Mouse (Mus musculus): ENCODE results near the gene Vmo1. TPM values are rescaled to one million over a fixed set of nuclear protein-coding genes. Genes with fewer than 3 reads are reported as not detected.
"Not testable (repeated sequence)": the region's sequence is repeated elsewhere in the genome, so short reads cannot be mapped to it uniquely, and the experiment has no call there.

Vmo1 gene
- polyA plus RNA-seq, 1 experiment = not detected

- Histone ChIP-seq H3K27me3 (replicated peaks) (peaks cover 41% of the 10 kb centered on the region), H3K4me3 (replicated peaks) (peak overlapping the region; percentile 57), H3K9me3 (no peaks in the 10 kb centered on the region), H3K36me3 (replicated peaks; ENCODE audit: low read length) (no peaks in the 10 kb centered on the region), H3K4me1 (peaks cover 32% of the 10 kb centered on the region)
- no peak for TF ChIP-seq FLI1 (IDR thresholded peaks at IDR 0.05; ENCODE audit: low read length)
- TF ChIP-seq GATA1 (IDR thresholded peaks at IDR 0.05; ENCODE audit: borderline replicate concordance, low read length) = no peak
Observed at GRCm38 (mm10) chr11:70506385-70506784, 8.0 kb downstream of the Vmo1 start.

- no peak within 1 kb of the TSS for H3K4me3 ChIP-seq (replicated peaks)
- H3K27me3 ChIP-seq (replicated peaks) = peaks cover 32% of the 10 kb centered on the region
- TF ChIP-seq GATA1 (IDR thresholded peaks at IDR 0.05; ENCODE audit: borderline replicate concordance, low read length) = no peak
- TF ChIP-seq FLI1 (IDR thresholded peaks at IDR 0.05; ENCODE audit: low read length) = no peak
- peaks cover 26% of the 10 kb centered on the region for H3K4me1 ChIP-seq
- H3K36me3 ChIP-seq (replicated peaks; ENCODE audit: low read length) = no peaks in the 10 kb centered on the region
- no peaks in the 10 kb centered on the region for H3K9me3 ChIP-seq
Observed at GRCm38 (mm10) chr11:70504970-70505369, 9.4 kb downstream of the Vmo1 start, which contains the start of gene Tm4sf5. Gene Tm4sf5, plus strand, starts transcription at chr11:70505244.

- Histone ChIP-seq H3K4me3 (replicated peaks) (no peak overlapping the region), H3K36me3 (replicated peaks; ENCODE audit: low read length) (no peaks in the 10 kb centered on the region), H3K4me1 (peaks cover 25% of the 10 kb centered on the region), H3K27me3 (replicated peaks) (peaks cover 14% of the 10 kb centered on the region), H3K9me3 (no peaks in the 10 kb centered on the region)
- TF ChIP-seq FLI1 (IDR thresholded peaks at IDR 0.05; ENCODE audit: low read length) (no peak), GATA1 (IDR thresholded peaks at IDR 0.05; ENCODE audit: borderline replicate concordance, low read length) (no peak)
Observed at GRCm38 (mm10) chr11:70502018-70502417, 12.4 kb downstream of the Vmo1 start.

GRCm38 (mm10) chr11:70500476-70500812 is 14.0 kb downstream of the Vmo1 start:
- no peak for TF ChIP-seq GATA1 (IDR thresholded peaks at IDR 0.05; ENCODE audit: borderline replicate concordance, low read length)
- no peak for TF ChIP-seq FLI1 (IDR thresholded peaks at IDR 0.05; ENCODE audit: low read length)
- H3K36me3 ChIP-seq (replicated peaks; ENCODE audit: low read length) = no peaks in the 10 kb centered on the region
- peaks cover 19% of the 10 kb centered on the region for H3K27me3 ChIP-seq (replicated peaks)
- H3K4me1 ChIP-seq = peaks cover 16% of the 10 kb centered on the region
- H3K9me3 ChIP-seq = no peaks in the 10 kb centered on the region
- no peak overlapping the region for H3K4me3 ChIP-seq (replicated peaks)

GRCm38 (mm10) chr11:70499566-70500475 is 14.6 kb downstream of the Vmo1 start:
- TF ChIP-seq FLI1 (IDR thresholded peaks at IDR 0.05; ENCODE audit: low read length) (no peak), GATA1 (IDR thresholded peaks at IDR 0.05; ENCODE audit: borderline replicate concordance, low read length) (no peak)
- Histone ChIP-seq H3K27me3 (replicated peaks) (peaks cover 15% of the 10 kb centered on the region), H3K4me1 (peaks cover 10% of the 10 kb centered on the region; the same call in 1 of the 2 replicates), H3K4me3 (replicated peaks) (no peak overlapping the region), H3K9me3 (no peaks in the 10 kb centered on the region), H3K36me3 (replicated peaks; ENCODE audit: low read length) (no peaks in the 10 kb centered on the region)

- Histone ChIP-seq H3K36me3 (replicated peaks; ENCODE audit: low read length) (no peaks in the 10 kb centered on the region), H3K27me3 (replicated peaks) (peaks cover 11% of the 10 kb centered on the region), H3K4me1 (peaks cover 19% of the 10 kb centered on the region), H3K9me3 (peaks cover 6% of the 10 kb centered on the region), H3K4me3 (replicated peaks) (no peak overlapping the region)
- TF ChIP-seq GATA1 (IDR thresholded peaks at IDR 0.05; ENCODE audit: borderline replicate concordance, low read length) (no peak), FLI1 (IDR thresholded peaks at IDR 0.05; ENCODE audit: low read length) (no peak)
Observed at GRCm38 (mm10) chr11:70489684-70490083, 24.7 kb downstream of the Vmo1 start.

- Histone ChIP-seq H3K4me3 (replicated peaks) (no peak overlapping the region), H3K27me3 (replicated peaks) (peaks cover 11% of the 10 kb centered on the region), H3K4me1 (peaks cover 19% of the 10 kb centered on the region), H3K36me3 (replicated peaks; ENCODE audit: low read length) (no peaks in the 10 kb centered on the region), H3K9me3 (peaks cover 6% of the 10 kb centered on the region)
- TF ChIP-seq FLI1 (IDR thresholded peaks at IDR 0.05; ENCODE audit: low read length) (no peak), GATA1 (IDR thresholded peaks at IDR 0.05; ENCODE audit: borderline replicate concordance, low read length) (no peak)
Observed at GRCm38 (mm10) chr11:70489138-70489537, 25.3 kb downstream of the Vmo1 start.

GRCm38 (mm10) chr11:70487816-70488215 is 26.6 kb downstream of the Vmo1 start:
- H3K4me1 ChIP-seq = peaks cover 27% of the 10 kb centered on the region
- H3K36me3 ChIP-seq (replicated peaks; ENCODE audit: low read length) = no peaks in the 10 kb centered on the region
- H3K27me3 ChIP-seq (replicated peaks) = peaks cover 11% of the 10 kb centered on the region
- no peak overlapping the region for H3K4me3 ChIP-seq (replicated peaks)
- peaks cover 6% of the 10 kb centered on the region for H3K9me3 ChIP-seq
- TF ChIP-seq GATA1 (IDR thresholded peaks at IDR 0.05; ENCODE audit: borderline replicate concordance, low read length) (no peak), FLI1 (IDR thresholded peaks at IDR 0.05; ENCODE audit: low read length) (no peak)

GRCm38 (mm10) chr11:70485498-70485897 is 28.9 kb downstream of the Vmo1 start:
- peaks cover 43% of the 10 kb centered on the region for H3K4me1 ChIP-seq
- no peak overlapping the region for H3K4me3 ChIP-seq (replicated peaks)
- no peaks in the 10 kb centered on the region for H3K36me3 ChIP-seq (replicated peaks; ENCODE audit: low read length)
- TF ChIP-seq GATA1 (IDR thresholded peaks at IDR 0.05; ENCODE audit: borderline replicate concordance, low read length) = no peak
- TF ChIP-seq FLI1 (IDR thresholded peaks at IDR 0.05; ENCODE audit: low read length) = no peak
- peaks cover 7% of the 10 kb centered on the region for H3K27me3 ChIP-seq (replicated peaks)
- H3K9me3 ChIP-seq = no peaks in the 10 kb centered on the region

- Histone ChIP-seq H3K9me3 (no peaks in the 10 kb centered on the region), H3K4me3 (replicated peaks) (no peak overlapping the region), H3K36me3 (replicated peaks; ENCODE audit: low read length) (no peaks in the 10 kb centered on the region), H3K4me1 (peaks cover 29% of the 10 kb centered on the region), H3K27me3 (replicated peaks) (peaks cover 27% of the 10 kb centered on the region)
- no peak for TF ChIP-seq FLI1 (IDR thresholded peaks at IDR 0.05; ENCODE audit: low read length)
Observed at GRCm38 (mm10) chr11:70474872-70475534, 39.4 kb downstream of the Vmo1 start.

GRCm38 (mm10) chr11:70473291-70473690 is 41.1 kb downstream of the Vmo1 start:
- Histone ChIP-seq H3K27me3 (replicated peaks) (peaks cover 23% of the 10 kb centered on the region), H3K4me1 (peaks cover 36% of the 10 kb centered on the region)
- H3K9me3 ChIP-seq; H3K36me3 ChIP-seq (replicated peaks; ENCODE audit: low read length); H3K4me3 ChIP-seq (replicated peaks): not testable (repeated sequence)
